Mouse (Mus musculus) kidney, embryonic 14.5 days (tissue): ENCODE measurements around the gene Spock1. TPM values are rescaled to one million over a fixed set of nuclear protein-coding genes. Genes with fewer than 3 reads are reported as not detected.

Experiments used
- ATAC-seq: fragments of 200-750 bp; cut with Nextera tagmentation; 2 replicates; pipeline ENCODE4 v1.8.0; 2017; ENCODE audit warnings: moderate number of reproducible peaks, mild to moderate bottlenecking, moderate TSS enrichment, moderate library complexity; ENCODE audit not compliant: low FRiP score, low TSS enrichment
- H3K27ac ChIP-seq: fragments of 300-500 bp; sonication (generic); 2 replicates; pipeline ENCODE4 v1.5.1; 2014; ENCODE audit warnings: low read depth, mild to moderate bottlenecking, low read length, moderate library complexity, mixed read lengths
- H3K27me3 ChIP-seq: fragments of 300-500 bp; sonication (generic); 2 replicates; pipeline ENCODE4 v1.6.1; 2014; ENCODE audit warnings: mild to moderate bottlenecking, low read length; ENCODE audit not compliant: control insufficient read depth, insufficient read depth
- H3K36me3 ChIP-seq: fragments of 300-500 bp; sonication (generic); 2 replicates; pipeline ENCODE4 v1.6.1; 2014; ENCODE audit warnings: low read length, mixed read lengths; ENCODE audit not compliant: control insufficient read depth, insufficient read depth
- H3K4me1 ChIP-seq: fragments of 300-500 bp; sonication (generic); 2 replicates; pipeline ENCODE4 v1.6.1; 2014; ENCODE audit warnings: low read length, mixed read lengths; ENCODE audit not compliant: control insufficient read depth, insufficient read depth
- H3K4me2 ChIP-seq: fragments of 300-500 bp; sonication (generic); replicated peaks from 2 replicates; pipeline ENCODE4 v1.6.1; 2014; ENCODE audit warnings: low read depth, mild to moderate bottlenecking, low read length
- H3K4me3 ChIP-seq: fragments of 300-500 bp; sonication (generic); 2 replicates; pipeline ENCODE4 v1.5.1; 2014; ENCODE audit warnings: mild to moderate bottlenecking, low read length
- H3K9ac ChIP-seq: fragments of 300-500 bp; sonication (generic); 2 replicates; pipeline ENCODE4 v1.6.1; 2014; ENCODE audit warnings: low read depth, mild to moderate bottlenecking, low read length, moderate library complexity
- H3K9me3 ChIP-seq: fragments of 300-500 bp; sonication (generic); 2 replicates; pipeline ENCODE4 v1.6.1; 2016; ENCODE audit warnings: low read length; ENCODE audit not compliant: control insufficient read depth
- WGBS: fragments of 180-500 bp; shearing (Covaris S2); extraction: QIAGEN DNeasy Blood & Tissue Kit; methylation state at CpG from one replicate; pipeline ENCODE4 v1.1.7; 2014; 5-methylcytosine and 5-hydroxymethylcytosine counted together
- polyA plus RNA-seq: library from polyadenylated mRNA; unstranded; fragments of >200 nt; fragmentation: Nextera tagmentation; extraction: Ambion mirVana; gene quantifications from 2 replicates; pipeline ENCODE4 v1.2.1, GENCODE M21; 2014

The Spock1 gene
- polyA plus RNA-seq, 1 experiment from 2014 or later: 0.50 TPM

DNA sequence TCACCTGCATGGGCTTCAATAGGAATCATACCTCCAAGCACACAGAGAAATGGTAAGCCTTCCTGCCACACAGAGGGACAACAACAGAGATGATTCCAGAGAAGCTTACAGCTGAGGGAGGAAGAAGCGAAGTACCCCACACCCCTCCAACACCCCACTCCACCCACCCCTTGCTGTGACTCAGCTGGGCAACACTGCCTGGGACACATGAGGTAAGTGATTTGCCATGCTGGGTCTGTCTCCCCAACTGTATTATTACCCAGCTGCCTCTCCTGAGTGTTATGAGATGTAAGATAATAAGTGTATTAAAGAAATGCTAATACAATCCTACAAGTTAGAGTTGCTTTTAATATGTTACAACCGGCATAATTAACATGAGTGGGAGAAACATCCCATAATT, 267.2 kb downstream of the Spock1 start:
- Histone ChIP-seq H3K4me2 (no peak overlapping the region), H3K4me1 (no peaks in the 10 kb centered on the region), H3K27me3 (no peaks in the 10 kb centered on the region), H3K4me3 (no peak overlapping the region), H3K9ac (no peak overlapping the region), H3K9me3 (no peaks in the 10 kb centered on the region), H3K36me3 (no peaks in the 10 kb centered on the region), H3K27ac (no peak overlapping the region)
- 85% methylated on average over 2 of the region's 2 CpGs for WGBS
- no peak for ATAC-seq

DNA sequence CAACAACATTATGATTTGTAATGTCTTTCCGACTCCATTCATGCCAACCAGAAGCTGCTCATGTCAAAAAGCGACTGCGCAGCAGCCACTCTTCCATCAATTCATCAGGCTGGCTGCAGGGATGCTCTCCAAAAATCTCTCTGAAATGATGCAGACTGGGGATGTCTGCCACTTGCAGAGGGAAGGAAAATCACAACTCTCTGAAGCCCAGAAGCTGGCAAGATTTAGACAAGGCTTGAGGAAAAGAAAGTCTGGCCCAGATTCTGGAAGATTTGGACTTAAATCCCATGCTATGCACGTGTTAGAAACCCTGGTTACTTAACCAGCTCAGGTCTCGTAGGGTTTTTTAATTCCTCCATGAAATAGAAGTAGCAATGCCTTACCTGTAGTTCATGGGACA, 269.3 kb downstream of the Spock1 start:
- Histone ChIP-seq H3K27ac (no peak overlapping the region), H3K36me3 (no peaks in the 10 kb centered on the region), H3K4me2 (no peak overlapping the region), H3K9me3 (no peaks in the 10 kb centered on the region), H3K4me1 (no peaks in the 10 kb centered on the region), H3K27me3 (no peaks in the 10 kb centered on the region), H3K4me3 (no peak overlapping the region), H3K9ac (no peak overlapping the region)
- ATAC-seq: no peak
- WGBS: 89% methylated on average over 5 of the region's 5 CpGs

GRCm38 (mm10) chr13:57637606-57638132, 270.5 kb downstream of the Spock1 start:
- Histone ChIP-seq H3K9me3 (no peaks in the 10 kb centered on the region), H3K4me1 (no peaks in the 10 kb centered on the region), H3K27me3 (no peaks in the 10 kb centered on the region), H3K9ac (no peak overlapping the region), H3K4me2 (no peak overlapping the region), H3K27ac (no peak overlapping the region), H3K4me3 (no peak overlapping the region), H3K36me3 (no peaks in the 10 kb centered on the region)
- no peak for ATAC-seq
- 91% methylated on average over 15 of the region's 15 CpGs for WGBS

DNA sequence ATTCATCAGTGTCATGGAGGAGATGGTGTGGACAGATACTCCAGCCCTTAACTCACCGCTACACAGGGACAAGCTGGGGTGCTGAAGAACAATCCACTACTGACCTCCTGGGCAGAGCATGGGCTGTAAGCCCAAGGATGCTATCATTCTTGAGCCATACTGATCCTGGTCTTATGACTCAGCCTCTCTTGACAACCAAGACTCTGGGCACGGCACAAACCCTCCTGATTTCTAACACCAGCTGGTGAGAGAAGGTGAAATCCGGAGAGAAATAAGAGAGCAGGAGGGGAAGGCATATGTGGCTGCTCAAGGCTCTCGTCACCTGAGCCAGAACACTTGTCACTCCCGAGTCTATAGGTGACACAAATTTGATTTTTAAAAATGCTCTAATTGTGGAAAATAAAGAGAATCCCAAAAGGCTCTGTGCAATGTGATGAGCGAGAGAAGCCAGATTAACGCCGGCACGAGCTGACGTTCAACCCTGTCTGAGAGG, 271.0 kb downstream of the Spock1 start:
- Histone ChIP-seq H3K36me3 (no peaks in the 10 kb centered on the region), H3K9me3 (no peaks in the 10 kb centered on the region), H3K4me1 (no peaks in the 10 kb centered on the region), H3K4me2 (no peak overlapping the region), H3K4me3 (no peak overlapping the region), H3K27me3 (no peaks in the 10 kb centered on the region), H3K27ac (no peak overlapping the region), H3K9ac (no peak overlapping the region)
- WGBS: 84% methylated on average over 10 of the region's 10 CpGs
- ATAC-seq: no peak

- Histone ChIP-seq H3K27me3 (no peaks in the 10 kb centered on the region), H3K36me3 (no peaks in the 10 kb centered on the region), H3K4me2 (no peak overlapping the region), H3K4me3 (no peak overlapping the region), H3K27ac (no peak overlapping the region), H3K9ac (no peak overlapping the region), H3K4me1 (no peaks in the 10 kb centered on the region), H3K9me3 (no peaks in the 10 kb centered on the region)
- WGBS: 88% methylated on average over 10 of the region's 10 CpGs
- no peak for ATAC-seq
Observed at GRCm38 (mm10) chr13:57636196-57637015, 271.7 kb downstream of the Spock1 start.

DNA sequence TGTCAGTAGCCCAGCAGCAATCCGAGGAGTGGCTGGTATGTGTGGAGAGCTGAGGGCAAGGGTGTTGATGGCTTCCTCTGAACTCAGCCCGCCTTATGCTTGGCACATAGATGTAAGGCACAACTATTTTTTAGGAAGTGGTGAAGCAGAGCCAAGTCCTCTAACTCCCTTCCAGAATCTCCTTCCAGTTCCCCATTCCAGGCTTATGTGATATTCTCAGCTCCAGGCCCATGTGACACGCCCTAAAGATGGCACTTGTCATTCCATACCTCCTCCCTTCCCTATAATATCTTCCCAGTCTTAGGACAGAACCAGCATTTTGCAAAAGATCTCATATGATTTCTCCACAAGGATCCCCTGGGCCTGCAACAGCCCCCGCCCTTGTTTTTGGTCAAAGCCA, 277.6 kb downstream of the Spock1 start:
- ATAC-seq: no peak
- Histone ChIP-seq H3K9ac (no peak overlapping the region), H3K4me1 (no peaks in the 10 kb centered on the region)

GRCm38 (mm10) chr13:57628218-57628617, 279.9 kb downstream of the Spock1 start:
- H3K36me3 ChIP-seq: no peaks in the 10 kb centered on the region
- 78% methylated on average over 8 of the region's 8 CpGs for WGBS
- H3K27ac ChIP-seq: no peak overlapping the region
- ATAC-seq: no peak
- no peaks in the 10 kb centered on the region for H3K27me3 ChIP-seq
- H3K4me2 ChIP-seq: no peak overlapping the region
- no peak overlapping the region for H3K9ac ChIP-seq
- no peak overlapping the region for H3K4me3 ChIP-seq
- H3K9me3 ChIP-seq: no peaks in the 10 kb centered on the region
- H3K4me1 ChIP-seq: no peaks in the 10 kb centered on the region

More for the DNA sequence above, 277.6 kb downstream of the Spock1 start:
- Histone ChIP-seq H3K36me3 (no peaks in the 10 kb centered on the region), H3K27ac (no peak overlapping the region), H3K4me3 (no peak overlapping the region), H3K9me3 (no peaks in the 10 kb centered on the region), H3K27me3 (no peaks in the 10 kb centered on the region), H3K4me2 (no peak overlapping the region)
- WGBS: 91% methylated on average over 4 of the region's 4 CpGs

- WGBS: 85% methylated on average over 9 of the region's 9 CpGs
- Histone ChIP-seq H3K9ac (no peak overlapping the region), H3K36me3 (no peaks in the 10 kb centered on the region), H3K4me1 (no peaks in the 10 kb centered on the region), H3K4me2 (no peak overlapping the region), H3K4me3 (no peak overlapping the region), H3K27me3 (no peaks in the 10 kb centered on the region), H3K27ac (no peak overlapping the region), H3K9me3 (peaks cover 5% of the 10 kb centered on the region; the same call in 1 of the 2 replicates)
- no peak for ATAC-seq
Observed at GRCm38 (mm10) chr13:57626434-57626833, 281.7 kb downstream of the Spock1 start.

DNA sequence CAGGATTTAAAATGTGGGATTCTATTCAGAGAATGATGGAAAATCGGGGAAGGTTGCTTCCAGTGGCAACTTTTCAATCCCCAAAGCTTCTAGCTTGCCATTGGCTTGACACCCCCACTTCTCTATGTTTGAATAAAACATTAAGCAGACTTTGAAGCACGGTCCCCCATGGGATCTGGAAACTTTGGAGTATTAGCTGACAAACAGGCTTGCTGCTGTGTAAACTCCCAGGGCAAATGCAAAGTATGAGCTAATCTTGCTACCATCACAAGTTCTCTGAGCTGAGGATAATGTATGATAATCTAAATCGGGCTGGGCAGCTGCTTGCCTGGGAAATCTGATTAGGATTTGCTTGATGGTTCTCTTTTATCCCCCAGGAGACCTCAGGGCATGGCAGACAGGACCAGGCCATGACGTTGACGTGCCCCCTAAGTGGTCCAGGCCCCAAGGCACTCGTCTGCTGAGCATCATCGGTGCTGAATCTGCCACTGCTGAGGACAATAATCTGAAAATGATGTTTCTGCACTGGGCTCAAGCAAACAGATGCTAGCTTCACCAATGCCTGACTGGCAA, 284.1 kb downstream of the Spock1 start:
- 74% methylated on average over 7 of the region's 7 CpGs for WGBS
- Histone ChIP-seq H3K27ac (no peak overlapping the region), H3K9ac (no peak overlapping the region), H3K9me3 (peaks cover 5% of the 10 kb centered on the region; the same call in 1 of the 2 replicates), H3K4me1 (no peaks in the 10 kb centered on the region), H3K4me2 (no peak overlapping the region), H3K4me3 (no peak overlapping the region), H3K36me3 (no peaks in the 10 kb centered on the region), H3K27me3 (no peaks in the 10 kb centered on the region)
- no peak for ATAC-seq
